ENCODE assay signal across 8 mouse cellular contexts in the genomic region with DNA sequence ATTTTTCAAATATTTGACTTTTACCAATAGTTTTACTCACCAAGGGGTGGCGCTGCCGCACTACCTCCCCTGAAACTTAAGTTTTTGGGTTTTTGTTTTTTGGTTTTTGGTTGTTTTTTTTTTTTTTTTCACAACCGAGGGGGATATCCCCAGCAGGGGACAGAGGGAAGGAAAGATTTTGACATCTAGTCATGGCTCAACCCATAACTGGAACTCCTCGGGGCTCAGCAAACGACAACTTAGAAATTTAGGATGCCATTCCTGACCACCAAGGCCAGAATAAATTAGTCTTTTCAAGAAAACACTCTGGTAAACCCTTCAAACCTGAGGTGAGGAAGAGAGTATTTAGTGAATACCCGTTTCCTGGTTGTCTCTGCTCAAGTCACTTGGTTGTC. TPM values are rescaled to one million over a fixed set of nuclear protein-coding genes. Genes with fewer than 3 reads are reported as not detected.
DNase-seq lines count a peak whose midpoint lies in the region; ATAC-seq and TF ChIP-seq lines count a peak whose summit lies in the region.

No protein-coding gene starts in this region.

- no peak overlapping the region; the same call in 1 of the 2 replicates for H3K9ac ChIP-seq in heart, adult 2 months (ENCODE audit: low read depth, low read length)

- H3K4me3 ChIP-seq in spleen, adult 2 months (ENCODE audit: extremely low read depth, insufficient read depth, insufficient read length): no peak overlapping the region
- peak overlapping the region; percentile 51 for H3K4me3 ChIP-seq in heart, adult 2 months

- DNase-seq in spleen, adult 2 months (ENCODE audit: low read depth in 1 of 2, low spot score in 2 of 2): peak; percentile 61 to 72
- DNase-seq in spleen, adult 12 weeks (ENCODE audit: low spot score): no peak
- peak; percentile 73 for DNase-seq in brain, adult 2 months (ENCODE audit: low read depth, low spot score)
- peak; percentile 65 to 72 for DNase-seq in heart, adult 2 months
- peak; percentile 59 for DNase-seq in kidney, postnatal 14 days
- peak; percentile 66 to 73 for DNase-seq in thymus, postnatal 36 days
- DNase-seq in layer of hippocampus, postnatal 14 days (ENCODE audit: low spot score in 2 of 2): no peak

- TF ChIP-seq POLR2A in spleen, adult 2 months (IDR thresholded peaks at IDR 0.05; ENCODE audit: low read depth, low read length): no peak
- no peak for TF ChIP-seq POLR2A in heart, adult 2 months (IDR thresholded peaks at IDR 0.05; ENCODE audit: insufficient read depth, low read depth, low read length)

- intact Hi-C loops in heart, adult 2 months (cut with DNase I): loop anchor here (5.0 to 10.0 kb wide), 5 partner anchors 297 to 989 kb away; no protein-coding TSS in a partner anchor

- peaks cover 7% of the 10 kb centered on the region; the same call in 1 of the 2 replicates for H3K4me1 ChIP-seq in spleen, adult 2 months (ENCODE audit: control insufficient read depth, insufficient read depth, insufficient read length)
- H3K4me1 ChIP-seq in heart, adult 2 months (ENCODE audit: control insufficient read depth, insufficient read depth, low read length): peaks cover 6% of the 10 kb centered on the region

- no peaks in the 10 kb centered on the region for H3K27me3 ChIP-seq in spleen, adult 2 months (ENCODE audit: control insufficient read depth, insufficient read depth, low read length)
- H3K27me3 ChIP-seq in heart, adult 2 months (ENCODE audit: control insufficient read depth, insufficient read depth, low read length): no peaks in the 10 kb centered on the region; the same call in 1 of the 2 replicates

- TF ChIP-seq CTCF in spleen, adult 2 months (IDR thresholded peaks at IDR 0.05; ENCODE audit: extremely low read depth, insufficient read depth, insufficient read length, insufficient replicate concordance): no peak
- peak; percentile 70 for TF ChIP-seq CTCF in heart, adult 2 months (IDR thresholded peaks at IDR 0.05)

- TF ChIP-seq EP300 in heart, adult 2 months (IDR thresholded peaks at IDR 0.05; ENCODE audit: insufficient read depth, low read depth, low read length): no peak

- ATAC-seq in megakaryocyte progenitor cell, adult 5-6 weeks (replicated peaks; ENCODE audit: poor library complexity): peak; percentile 7

- peak overlapping the region; percentile 43; the same call in 1 of the 2 replicates for H3K27ac ChIP-seq in spleen, adult 2 months (ENCODE audit: insufficient read depth, low read length)
- peak overlapping the region; percentile 99 for H3K27ac ChIP-seq in heart, adult 2 months

- 1% methylated on average over 6 of the region's 6 CpGs for WGBS in spleen, adult 2 months
- 5% methylated on average over 6 of the region's 6 CpGs for WGBS in heart, adult 2 months

- peaks cover 1% of the 10 kb centered on the region; the same call in 1 of the 2 replicates for H3K36me3 ChIP-seq in spleen, adult 2 months (ENCODE audit: control insufficient read depth, insufficient read depth, low read length)
- no peaks in the 10 kb centered on the region; the same call in 1 of the 2 replicates for H3K36me3 ChIP-seq in heart, adult 2 months (ENCODE audit: control insufficient read depth, insufficient read depth, low read length)

- no peaks in the 10 kb centered on the region for H3K79me2 ChIP-seq in heart, adult 2 months (replicated peaks; ENCODE audit: control insufficient read depth, insufficient read depth, low read length)

RNA-seq across cellular contexts. Expression of a gene that starts 2.8 kb away (rescaled TPM):
- not detected in 2 replicates for polyA plus RNA-seq in spleen, adult 2 months (2012; rRNA removed)
- not detected for total RNA-seq in heart, adult 2 months (2021)
- not detected in 2 replicates for polyA plus RNA-seq in heart, adult 2 months (2012; rRNA removed)
- total RNA-seq in megakaryocyte progenitor cell, adult 5-6 weeks (2015): not detected in 2 replicates
- total RNA-seq in megakaryocyte progenitor cell, adult 5-6 weeks (2017): not detected in 2 replicates
- not detected for total RNA-seq in layer of hippocampus, postnatal 14 days (2021)

RNA-seq across cellular contexts. Expression of a gene that starts 3.2 kb away (rescaled TPM):
- 24.1 and 29.3 TPM in 2 replicates for polyA plus RNA-seq in spleen, adult 2 months (2012; rRNA removed)
- total RNA-seq in heart, adult 2 months (2021): 10 to 100 TPM; 15.4 to 21.7 TPM
- polyA plus RNA-seq in heart, adult 2 months (2012; rRNA removed): 16.5 and 17.8 TPM in 2 replicates
- total RNA-seq in megakaryocyte progenitor cell, adult 5-6 weeks (2015): 4.1 and 6.9 TPM in 2 replicates
- 2.4 and 3.2 TPM in 2 replicates for total RNA-seq in megakaryocyte progenitor cell, adult 5-6 weeks (2017)
- total RNA-seq in layer of hippocampus, postnatal 14 days (2021): 10 to 100 TPM; 38.0 to 40.8 TPM

RNA-seq across cellular contexts. Expression of a gene that starts 53.3 kb away (rescaled TPM):
- polyA plus RNA-seq in spleen, adult 2 months (2012; rRNA removed): not detected in 2 replicates
- total RNA-seq in heart, adult 2 months (2021): not detected
- polyA plus RNA-seq in heart, adult 2 months (2012; rRNA removed): not detected in 2 replicates
- total RNA-seq in megakaryocyte progenitor cell, adult 5-6 weeks (2015): not detected in 2 replicates
- not detected in 2 replicates for total RNA-seq in megakaryocyte progenitor cell, adult 5-6 weeks (2017)
- total RNA-seq in layer of hippocampus, postnatal 14 days (2021): under 1 TPM; 0.36 to 0.65 TPM

Comparison
In these comparisons a context has a peak if more than half of its experiments do, and no peak if none do; other contexts are left out.
1. DNase-seq: peak in spleen, adult 2 months (2 of 2), brain, adult 2 months (single experiment), heart, adult 2 months (2 of 2), kidney, postnatal 14 days (single experiment) and thymus, postnatal 36 days (2 of 2); none in spleen, adult 12 weeks (single experiment) and layer of hippocampus, postnatal 14 days (0 of 2).